Mouse (Mus musculus): ENCODE data around the gene Gm21964. TPM values are rescaled to one million over a fixed set of nuclear protein-coding genes. Genes with fewer than 3 reads are reported as not detected.

The Gm21964 gene
- polyA plus RNA-seq, 1 experiment from 2014 or later = not detected

Other genes starting within 250 kb of the Gm21964 start
- gene Phlpp2, start 232.7 kb upstream of the Gm21964 start, polyA plus RNA-seq (2015; fragmentation: Nextera tagmentation; extraction: Ambion mirVana) = 3.8 and 4.1 TPM in 2 replicates
- gene Marveld3, start 139.0 kb upstream of the Gm21964 start, polyA plus RNA-seq (2015; fragmentation: Nextera tagmentation; extraction: Ambion mirVana) = 1.2 and 2.0 TPM in 2 replicates
- gene Tat, start 110.8 kb upstream of the Gm21964 start, polyA plus RNA-seq (2015; fragmentation: Nextera tagmentation; extraction: Ambion mirVana) = not detected in 2 replicates
- gene Chst4, start 61.5 kb upstream of the Gm21964 start, polyA plus RNA-seq (2015; fragmentation: Nextera tagmentation; extraction: Ambion mirVana) = not detected in 2 replicates
- 18.3 TPM in 2 replicates for gene Zfp612, start 21.5 kb upstream of the Gm21964 start, polyA plus RNA-seq (2015; fragmentation: Nextera tagmentation; extraction: Ambion mirVana)
- gene Gm17720, start 1.5 kb downstream of the Gm21964 start, polyA plus RNA-seq (2015; fragmentation: Nextera tagmentation; extraction: Ambion mirVana) = not detected in 2 replicates
- gene Calb2, start 67.0 kb downstream of the Gm21964 start, polyA plus RNA-seq (2015; fragmentation: Nextera tagmentation; extraction: Ambion mirVana) = 53.3 and 69.2 TPM in 2 replicates
- 10.9 and 12.0 TPM in 2 replicates for gene Cmtr2, start 114.5 kb downstream of the Gm21964 start, polyA plus RNA-seq (2015; fragmentation: Nextera tagmentation; extraction: Ambion mirVana)
- gene Hydin, start 165.8 kb downstream of the Gm21964 start, polyA plus RNA-seq (2015; fragmentation: Nextera tagmentation; extraction: Ambion mirVana) = 0.18 and 0.71 TPM in 2 replicates